Mouse (Mus musculus) kidney, adult 11 months (tissue): Measurements from ENCODE around the gene Hist1h3a.
"Not testable (repeated sequence)": the region's sequence is repeated elsewhere in the genome, so short reads cannot be mapped to it uniquely, and the experiment has no call there.

Experiments
- DNase-seq: peaks from one replicate; pipeline ENCODE4 v3.0.0; 2022

The Hist1h3a gene

DNA sequence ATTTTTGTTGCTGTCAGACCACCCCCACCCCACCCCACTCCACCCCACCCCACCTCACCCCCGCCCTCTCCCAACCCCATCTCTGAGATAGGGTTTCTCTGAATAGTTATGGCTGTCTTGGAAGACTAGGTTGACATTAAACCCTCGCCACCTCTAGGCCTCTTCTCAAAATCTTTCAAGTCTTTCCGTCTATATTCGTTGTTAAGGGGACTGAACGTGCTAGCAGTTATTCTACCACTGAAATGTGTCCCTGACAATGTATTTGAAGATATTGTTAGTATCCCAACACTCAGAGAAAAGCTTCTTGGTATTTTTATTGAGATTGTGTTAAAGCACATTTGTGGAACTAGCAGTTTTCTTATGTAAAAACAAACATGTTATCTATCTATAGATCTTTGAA lies 21.3 kb downstream of the Hist1h3a start:
- DNase-seq: no peak

DNA sequence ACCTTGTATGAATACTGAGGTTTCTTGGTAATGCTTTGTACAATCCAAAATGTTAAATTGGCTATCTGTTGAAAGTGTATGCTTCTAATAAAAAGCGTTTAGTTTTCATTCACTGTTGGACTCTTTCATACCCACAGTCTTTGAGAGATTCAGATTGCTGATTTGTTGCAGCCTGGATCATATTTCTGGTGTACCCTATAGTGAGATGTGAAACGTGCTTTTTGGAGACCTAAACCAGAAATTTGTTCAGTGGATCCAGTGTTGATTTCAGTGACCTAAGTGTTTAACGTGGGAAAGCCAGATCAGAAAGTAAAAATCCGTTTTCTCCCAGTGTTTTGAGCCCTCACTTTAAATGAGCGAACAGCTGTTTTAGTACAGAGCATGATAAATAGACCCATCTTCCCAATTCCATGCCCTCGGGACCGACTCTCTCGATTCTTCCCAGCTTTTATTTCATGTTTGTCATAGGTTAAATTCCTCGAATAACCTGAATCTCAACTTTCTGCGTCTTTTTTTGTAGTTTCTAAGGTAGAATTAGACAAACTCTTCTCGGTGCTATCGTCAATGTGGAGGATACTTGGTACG lies 21.8 kb downstream of the Hist1h3a start:
- no peak for DNase-seq

DNA sequence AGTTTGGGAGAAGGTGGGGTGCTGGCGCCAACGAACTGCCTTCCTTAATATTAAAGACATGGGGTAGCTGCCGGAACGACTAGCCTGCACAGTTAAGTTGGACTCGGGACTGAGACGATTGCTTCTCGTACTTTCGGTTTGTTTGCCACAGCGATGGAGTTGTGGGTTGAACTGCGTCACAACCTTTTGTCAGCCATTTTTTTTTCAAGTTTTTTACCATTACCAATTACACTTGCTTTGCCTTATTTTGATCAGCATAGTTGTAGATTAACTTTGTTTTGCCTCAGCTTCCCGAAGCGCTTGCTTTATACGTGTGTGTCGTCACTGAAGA lies 22.3 kb downstream of the Hist1h3a start:
- DNase-seq: no peak

DNA sequence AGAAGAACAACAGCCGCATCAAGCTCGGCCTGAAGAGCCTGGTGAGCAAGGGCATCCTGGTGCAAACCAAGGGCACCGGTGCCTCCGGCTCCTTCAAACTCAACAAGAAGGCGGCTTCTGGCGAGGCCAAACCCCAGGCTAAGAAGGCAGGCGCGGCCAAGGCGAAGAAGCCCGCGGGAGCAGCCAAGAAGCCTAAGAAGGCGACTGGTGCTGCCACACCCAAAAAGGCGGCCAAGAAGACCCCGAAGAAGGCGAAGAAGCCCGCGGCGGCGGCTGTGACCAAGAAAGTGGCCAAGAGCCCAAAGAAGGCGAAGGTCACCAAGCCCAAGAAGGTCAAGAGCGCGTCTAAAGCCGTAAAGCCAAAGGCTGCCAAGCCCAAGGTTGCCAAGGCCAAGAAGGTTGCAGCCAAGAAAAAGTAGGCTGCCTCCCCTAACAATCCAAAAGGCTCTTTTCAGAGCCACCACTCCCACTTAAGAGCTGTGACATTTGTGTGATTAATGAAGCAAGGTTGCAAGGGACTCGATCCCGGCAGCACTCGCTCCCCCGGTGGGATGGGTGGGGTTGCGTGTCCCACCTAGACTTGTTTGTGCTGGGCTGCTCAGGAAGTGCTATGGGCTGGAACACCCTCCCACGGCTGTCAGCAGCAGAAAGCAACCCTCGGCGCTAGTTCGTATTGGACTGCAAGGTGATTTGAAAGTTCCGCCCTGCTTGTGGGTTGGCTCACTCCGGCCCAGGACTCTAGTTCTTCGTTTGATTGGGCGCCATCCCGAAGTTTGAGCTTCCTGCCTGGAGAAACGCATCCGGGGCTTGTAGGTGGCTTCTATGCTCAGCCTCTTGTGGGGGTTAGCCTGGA lies 22.9 kb downstream of the Hist1h3a start:
- DNase-seq: peak; percentile 98

DNA sequence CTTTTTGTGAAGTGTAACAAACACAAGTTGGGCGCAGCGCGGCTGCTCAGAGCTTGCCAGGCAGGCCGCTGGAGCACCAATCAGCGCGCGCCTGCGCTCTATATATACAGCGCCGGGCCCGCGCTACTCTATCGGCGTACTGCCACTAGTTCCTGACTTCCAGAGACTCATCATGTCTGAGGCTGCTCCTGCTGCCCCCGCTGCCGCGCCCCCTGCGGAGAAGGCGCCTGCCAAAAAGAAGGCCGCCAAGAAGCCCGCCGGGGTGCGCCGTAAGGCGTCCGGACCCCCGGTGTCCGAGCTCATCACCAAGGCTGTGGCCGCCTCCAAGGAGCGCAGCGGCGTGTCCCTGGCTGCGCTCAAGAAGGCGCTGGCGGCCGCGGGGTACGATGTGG lies 23.5 kb downstream of the Hist1h3a start, which contains the start of gene Hist1h1c:
Gene Hist1h1c (plus strand): TSS at position 132 of the 392 bp plus-strand sequence.
- DNase-seq: peak; percentile 91

DNA sequence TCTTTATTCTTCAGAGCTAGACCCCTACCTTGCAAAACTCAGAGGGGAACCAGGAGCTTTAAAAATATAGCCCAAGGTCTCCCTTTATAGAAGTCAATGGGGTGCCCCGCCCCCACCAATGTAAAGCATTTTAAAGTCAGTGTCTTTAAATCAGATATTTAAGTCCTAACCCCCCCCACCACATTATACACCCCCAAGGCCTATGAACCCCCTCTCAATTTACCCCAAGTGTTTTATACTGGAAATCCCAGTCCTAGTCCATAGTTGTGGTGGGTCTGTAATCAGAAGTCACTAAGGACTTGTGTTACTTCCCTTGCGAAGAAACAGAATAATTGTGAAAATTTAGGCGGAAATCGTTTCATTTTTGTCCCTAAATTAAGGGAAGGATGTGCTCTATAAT lies 24.1 kb downstream of the Hist1h3a start:
- no peak for DNase-seq

DNA sequence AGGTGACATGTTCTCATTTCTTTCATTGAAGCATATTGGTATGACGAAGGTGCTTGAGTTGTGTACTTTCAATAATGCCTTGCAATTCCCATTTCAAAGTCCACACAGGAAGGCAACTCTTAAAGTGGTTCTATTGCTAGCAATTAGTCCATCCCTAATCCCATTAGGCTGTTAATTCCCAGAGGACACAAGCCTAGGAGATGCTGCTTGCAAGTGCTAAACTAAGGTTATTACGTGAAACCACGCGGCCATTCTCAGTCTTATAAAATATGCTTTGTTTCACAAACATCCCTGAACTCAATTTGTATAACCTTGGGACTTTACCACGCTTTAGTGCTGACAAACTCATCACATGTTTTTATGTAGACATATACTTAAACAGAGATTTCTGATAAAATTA lies 25.1 kb downstream of the Hist1h3a start:
- no peak for DNase-seq

DNA sequence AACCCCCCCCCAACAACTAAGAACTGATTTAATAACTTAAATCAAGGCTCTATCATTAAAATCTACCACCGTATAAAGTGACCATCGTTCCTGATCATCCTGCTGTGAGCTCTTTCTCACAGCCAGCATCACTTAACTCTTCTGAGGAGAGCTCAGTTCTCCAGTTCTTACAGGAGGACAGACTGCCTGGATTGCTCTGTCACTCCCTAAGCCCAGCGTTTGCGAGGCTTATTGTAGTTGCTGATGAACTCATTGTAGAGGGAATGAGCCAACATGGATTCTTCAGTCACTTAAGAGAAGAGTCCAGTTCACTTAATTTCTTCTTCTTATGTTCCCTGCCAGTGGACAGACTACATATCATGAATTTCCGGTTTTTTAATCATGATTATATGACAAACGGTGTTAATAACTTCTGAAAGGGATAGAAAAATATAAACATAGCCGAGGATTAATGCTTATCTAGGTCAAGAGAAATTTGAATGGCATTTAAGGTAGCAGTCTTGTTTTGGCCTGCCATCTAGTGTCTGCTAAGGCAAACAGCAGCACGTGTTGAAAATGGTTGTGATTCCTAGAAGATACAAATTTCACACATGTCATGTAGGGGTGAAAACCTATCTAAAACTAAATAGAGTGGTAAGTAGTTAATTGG lies 29.9 kb downstream of the Hist1h3a start:
- DNase-seq: no peak

DNA sequence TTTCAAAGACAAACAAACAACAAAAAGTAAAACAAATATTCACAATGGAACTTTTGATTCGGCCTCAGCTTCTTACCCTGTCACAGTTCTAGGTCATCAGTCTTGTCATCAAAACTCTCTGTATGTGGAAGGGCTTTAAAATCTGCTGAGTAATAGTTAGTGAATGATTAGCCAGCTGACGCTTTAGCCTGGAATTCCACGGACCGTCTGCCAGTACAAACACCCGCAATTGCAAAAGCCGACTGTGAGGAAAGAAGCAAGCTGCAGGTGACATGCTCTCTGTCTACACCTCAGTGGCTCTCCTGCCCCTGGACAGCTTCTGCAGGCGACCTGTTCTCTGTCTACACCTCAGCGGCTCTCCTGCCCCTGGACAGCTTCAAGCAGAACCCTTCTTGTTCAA lies 31.7 kb downstream of the Hist1h3a start:
- peak; percentile 81 for DNase-seq

DNA sequence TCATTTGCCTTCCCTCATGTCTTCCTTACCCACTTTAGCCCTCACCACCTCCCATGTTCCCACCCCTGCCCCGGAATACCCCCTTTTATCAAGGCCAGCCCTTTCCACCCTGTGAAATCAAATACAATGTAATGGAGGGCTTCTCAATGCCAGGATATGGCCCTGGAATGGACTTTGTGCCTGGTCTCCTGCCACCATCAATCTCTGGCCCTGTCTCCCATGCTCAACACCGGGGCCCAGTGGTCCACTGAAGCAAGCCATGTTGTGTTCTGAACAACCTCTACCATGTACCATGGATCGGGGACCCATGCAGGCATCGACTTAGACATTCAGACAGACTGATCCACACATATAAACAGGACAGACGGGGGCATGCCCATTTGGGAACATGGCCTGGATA lies 32.5 kb downstream of the Hist1h3a start:
- no peak for DNase-seq

DNA sequence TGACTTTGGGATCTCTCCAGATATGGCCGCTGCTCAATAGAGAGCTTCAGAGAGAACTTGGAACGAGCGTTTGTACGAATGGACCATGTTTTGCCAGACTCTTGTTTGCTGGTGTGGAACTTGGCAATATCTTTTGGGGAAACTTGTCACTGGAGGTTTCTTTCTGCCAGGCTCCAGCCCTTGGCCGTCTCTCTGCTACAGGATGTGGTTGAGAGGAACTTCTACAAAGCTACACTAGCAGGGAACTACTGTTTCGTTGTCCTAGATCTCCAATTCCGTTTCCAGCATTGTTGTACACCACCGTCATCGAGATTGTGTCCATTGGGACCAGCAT lies 33.0 kb downstream of the Hist1h3a start:
- no peak for DNase-seq

DNA sequence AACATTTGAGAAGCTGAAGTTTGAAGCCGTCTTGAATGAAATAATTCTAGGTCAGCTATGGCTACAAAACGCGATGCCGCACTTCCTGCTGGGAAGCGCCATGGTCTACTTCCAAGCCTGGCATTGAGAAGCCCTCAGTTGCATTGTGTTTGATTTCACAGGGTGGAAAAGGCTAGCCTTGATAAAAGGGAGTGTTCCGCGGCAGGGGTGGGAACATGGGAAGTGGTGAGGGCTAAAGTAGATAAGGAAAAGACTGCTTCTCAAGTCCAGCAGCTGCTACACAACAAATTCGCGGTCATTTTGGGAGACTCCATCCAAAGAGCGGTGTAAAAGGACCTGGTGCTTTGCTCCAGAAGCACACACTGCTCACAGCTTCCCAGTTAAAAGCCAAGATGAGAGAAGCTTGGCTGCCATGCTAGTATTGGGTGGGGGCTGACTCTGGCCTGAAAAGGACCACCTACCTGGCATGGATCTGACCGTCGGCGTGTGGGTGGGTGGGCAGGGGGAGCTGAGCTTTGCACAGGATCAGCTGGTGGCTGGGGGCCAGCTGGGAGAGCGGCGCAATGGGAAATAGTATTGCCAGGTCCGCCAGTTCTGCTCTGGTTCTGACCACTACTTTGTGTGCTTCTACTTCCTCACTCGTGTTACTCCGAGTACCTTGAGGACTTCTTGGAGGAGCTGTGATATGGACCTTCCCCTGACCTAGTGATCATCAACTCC lies 33.6 kb downstream of the Hist1h3a start:
- no peak for DNase-seq

DNA sequence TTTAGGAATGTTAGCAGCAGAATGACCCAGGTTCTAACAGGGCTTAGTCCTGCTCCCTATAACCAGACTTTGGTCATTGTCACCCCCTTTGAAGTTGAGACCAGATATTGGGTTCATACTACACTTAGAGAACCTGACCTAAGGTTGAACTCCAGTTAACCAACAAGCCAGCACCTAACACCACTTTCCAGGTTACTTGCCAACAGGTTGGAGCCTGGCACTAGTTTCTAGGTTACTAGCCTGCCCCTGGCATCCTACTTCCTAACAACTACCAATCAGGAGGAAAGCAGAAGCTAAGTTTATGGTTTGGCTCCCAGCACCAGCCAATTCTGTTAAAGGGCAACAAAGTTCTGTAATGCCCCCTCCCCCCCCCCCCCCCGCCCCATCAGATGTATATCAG lies 37.0 kb downstream of the Hist1h3a start:
- no peak for DNase-seq

DNA sequence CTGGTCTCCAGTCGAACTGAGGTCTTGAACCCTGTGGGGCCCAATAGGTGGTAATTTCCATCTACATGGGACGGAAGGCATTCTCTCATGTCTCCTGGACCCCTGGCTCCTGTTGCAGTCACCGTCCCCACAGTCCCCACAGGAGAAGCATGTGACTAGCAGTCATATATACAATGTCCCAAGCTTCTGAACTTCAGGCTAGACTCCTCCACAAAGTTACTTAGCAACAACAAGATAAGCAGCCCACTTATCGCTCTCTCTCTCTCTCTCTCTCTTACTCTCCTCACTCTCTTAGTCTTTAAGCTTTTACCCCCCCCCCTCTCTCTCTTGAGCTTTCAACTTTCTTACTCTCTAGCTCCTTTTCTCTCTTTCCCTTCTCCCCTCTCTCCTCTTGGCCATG lies 37.9 kb downstream of the Hist1h3a start:
- DNase-seq: no peak

DNA sequence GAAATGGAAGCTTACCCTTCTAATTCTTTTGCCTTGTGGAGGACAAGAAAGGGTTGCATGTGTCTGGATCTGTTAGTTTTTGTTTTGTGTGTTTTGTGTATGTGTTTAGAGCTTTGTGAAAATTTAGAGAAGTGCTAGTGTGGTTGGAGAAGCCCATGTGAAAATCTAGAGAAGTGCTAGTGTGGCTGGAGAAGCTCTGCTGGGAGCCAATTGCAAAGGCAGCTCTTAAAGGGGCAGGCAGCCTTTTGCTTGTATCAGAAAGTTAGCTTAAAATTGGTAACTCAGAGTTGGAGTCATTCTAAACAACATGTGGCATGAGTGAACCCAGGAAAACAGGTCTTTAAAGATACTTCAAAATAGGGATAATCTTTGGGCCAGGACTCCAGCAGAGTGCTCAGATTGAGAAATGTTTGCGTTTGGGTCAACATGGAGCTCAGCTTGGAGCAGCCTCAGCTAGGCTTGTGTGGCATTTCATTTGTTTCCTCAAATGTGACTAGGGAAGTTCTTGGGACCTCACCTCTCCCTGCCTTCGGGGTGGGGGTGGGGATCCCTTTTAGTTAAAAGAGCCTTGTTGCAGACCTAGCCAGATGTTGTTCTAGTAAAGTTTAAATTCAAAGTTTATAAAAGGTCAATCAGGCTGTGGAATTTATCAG lies 44.5 kb downstream of the Hist1h3a start:
- DNase-seq: not testable (repeated sequence)

DNA sequence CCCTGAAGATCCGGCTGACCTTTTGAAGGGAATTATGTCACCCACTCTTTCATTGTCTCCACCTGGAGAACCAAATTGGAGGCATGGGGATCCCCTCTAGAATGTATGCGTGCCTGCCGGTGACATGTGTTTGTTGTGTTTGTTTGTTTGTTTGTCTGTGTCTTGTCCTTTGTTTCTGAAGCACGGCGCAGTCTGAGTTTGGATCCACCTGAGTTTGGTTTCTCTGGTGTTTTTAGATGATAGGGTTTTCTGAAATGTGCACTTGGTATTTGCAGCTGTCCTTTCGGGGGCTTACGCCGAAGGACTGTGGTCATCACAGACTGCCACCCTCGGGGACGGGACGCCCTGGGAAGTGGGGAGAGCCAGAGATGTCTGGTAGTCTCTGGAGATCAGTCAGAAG lies 45.0 kb downstream of the Hist1h3a start:
- no peak for DNase-seq

DNA sequence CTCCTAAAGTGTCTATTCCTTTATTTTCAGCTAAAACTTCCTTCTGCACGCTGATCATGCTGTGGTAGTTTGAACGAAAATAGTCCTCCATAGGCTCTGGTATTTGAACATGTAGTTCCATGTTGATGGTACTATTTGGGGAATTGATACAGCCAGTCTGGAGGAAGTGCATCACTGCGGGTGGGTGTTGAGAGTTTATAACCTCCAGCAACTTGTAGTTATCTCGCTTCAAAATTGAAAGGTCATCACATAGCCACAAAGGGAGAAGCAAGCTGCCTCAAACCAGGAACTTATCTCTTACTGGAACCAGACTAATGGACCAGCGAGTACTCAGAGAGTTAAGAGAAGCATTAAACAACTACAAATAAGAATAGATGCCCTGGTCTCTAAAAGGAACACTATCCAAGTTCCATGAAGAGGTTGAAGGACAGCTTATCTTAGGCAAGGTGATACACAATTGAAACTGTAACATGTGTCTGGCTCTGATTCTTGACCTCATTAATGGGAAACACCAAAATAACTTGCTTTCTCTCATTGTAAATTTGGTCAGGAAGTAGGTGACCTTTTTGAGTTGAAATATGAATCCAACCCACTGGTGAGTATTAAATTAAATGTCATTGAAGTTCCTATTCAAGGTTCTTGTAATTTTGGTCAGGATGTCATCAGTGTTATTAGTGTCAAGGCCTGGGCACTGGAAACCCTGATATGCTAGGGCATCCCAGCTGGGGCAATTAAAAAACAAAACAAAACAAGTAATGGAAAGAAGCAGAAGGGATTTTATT lies 45.7 kb downstream of the Hist1h3a start:
- DNase-seq: no peak
